Mouse (Mus musculus) olfactory bulb, adult 2 months (tissue): Measurements from ENCODE around the gene Crct1.
A peak's percentile ranks its signal among the peaks of the same experiment; 100 is the strongest.

Experiments
- CTCF ChIP-seq: fragments of 200-500 bp; IDR thresholded peaks from 2 replicates; pipeline ENCODE4 v1.5.1; 2012; ENCODE audit warnings: low read depth, mild to moderate bottlenecking, low read length, moderate library complexity; ENCODE audit not compliant: insufficient read depth
- POLR2A ChIP-seq: fragments of 200-500 bp; IDR thresholded peaks from 2 replicates; pipeline ENCODE4 v1.6.1; 2012; ENCODE audit warnings: mild to moderate bottlenecking, low read depth, low read length, moderate library complexity; ENCODE audit not compliant: insufficient read depth

DNA sequence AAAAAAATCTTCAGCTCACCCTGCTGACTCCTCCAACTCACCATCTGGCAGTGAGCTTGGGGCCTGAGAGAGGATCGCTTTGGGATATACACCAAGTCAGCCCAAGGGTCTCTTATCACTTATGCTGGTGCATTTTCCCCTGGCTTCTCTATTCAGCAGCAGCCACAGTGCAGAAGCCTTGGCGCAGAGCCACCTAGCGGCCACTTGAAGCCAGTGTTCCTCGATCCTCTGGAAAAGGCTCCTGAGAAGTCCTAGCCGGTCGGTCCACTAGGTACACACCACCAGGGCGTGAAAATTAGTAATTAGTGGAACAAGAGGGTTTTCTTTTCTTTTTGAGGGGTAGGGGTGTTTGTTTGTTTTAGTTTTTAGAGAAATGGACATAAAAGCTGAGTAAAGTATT is 16.8 kb downstream of the Crct1 start:
- TF ChIP-seq POLR2A (no peak), CTCF (peak; percentile 85)
